Mouse (Mus musculus) forebrain, embryonic 12.5 days (tissue): ENCODE results near the gene Cacna1a. TPM values are rescaled to one million over a fixed set of nuclear protein-coding genes. Genes with fewer than 3 reads are reported as not detected.
A peak's percentile ranks its signal among the peaks of the same experiment; 100 is the strongest.

Experiments
- ATAC-seq: fragments of 200-750 bp; cut with Nextera tagmentation; 2 replicates; pipeline ENCODE4 v1.8.0; 2017; ENCODE audit warnings: moderate TSS enrichment; ENCODE audit not compliant: low FRiP score
- H3K27ac ChIP-seq: fragments of 300-500 bp; sonication (generic); 2 replicates; pipeline ENCODE4 v1.5.1; 2016; ENCODE audit warnings: mild to moderate bottlenecking
- H3K27me3 ChIP-seq: fragments of 300-500 bp; sonication (generic); 2 replicates; pipeline ENCODE4 v1.6.1; 2016; ENCODE audit warnings: mild to moderate bottlenecking
- H3K36me3 ChIP-seq: fragments of 300-500 bp; sonication (generic); replicated peaks from 2 replicates; pipeline ENCODE4 v1.6.1; 2016; ENCODE audit warnings: mild to moderate bottlenecking
- H3K4me1 ChIP-seq: fragments of 300-500 bp; sonication (generic); 2 replicates; pipeline ENCODE4 v1.6.1; 2016
- H3K4me2 ChIP-seq: fragments of 300-500 bp; sonication (generic); 2 replicates; pipeline ENCODE4 v1.6.1; 2016; ENCODE audit warnings: mild to moderate bottlenecking, moderate library complexity
- H3K4me3 ChIP-seq: fragments of 300-500 bp; sonication (generic); replicated peaks from 2 replicates; pipeline ENCODE4 v1.5.1; 2016; ENCODE audit warnings: mild to moderate bottlenecking
- H3K9ac ChIP-seq: fragments of 300-500 bp; sonication (generic); 2 replicates; pipeline ENCODE4 v1.6.1; 2016; ENCODE audit warnings: mild to moderate bottlenecking
- H3K9me3 ChIP-seq: fragments of 300-500 bp; sonication (generic); 2 replicates; pipeline ENCODE4 v1.6.1; 2016
- WGBS: fragments of 180-500 bp; shearing (Covaris S2); methylation state at CpG from one replicate; pipeline ENCODE4 v1.1.7; 2016; 5-methylcytosine and 5-hydroxymethylcytosine counted together
- polyA plus RNA-seq: library from polyadenylated mRNA; unstranded; fragments of >200 nt; fragmentation: Nextera tagmentation; extraction: Ambion mirVana; gene quantifications from 2 replicates; pipeline ENCODE4 v1.2.1, GENCODE M21; 2016

The Cacna1a gene
- polyA plus RNA-seq, 1 experiment from 2014 or later = 11.5 TPM

- peaks cover 47% of the 10 kb centered on the region for H3K27me3 ChIP-seq
- no peak for ATAC-seq
These were observed 169.7 kb downstream of the Cacna1a start for GRCm38 (mm10) chr8:84557936-84558335.

GRCm38 (mm10) chr8:84559121-84559604 lies 170.9 kb downstream of the Cacna1a start:
- H3K27ac ChIP-seq = no peak overlapping the region
- H3K27me3 ChIP-seq = peaks cover 47% of the 10 kb centered on the region
- H3K4me3 ChIP-seq = peak overlapping the region; percentile 48
- H3K36me3 ChIP-seq = no peaks in the 10 kb centered on the region
- 0 out of 2 replicates have a peak, but pooled peaks have one; percentile 27 for ATAC-seq
- H3K4me1 ChIP-seq = peaks cover 14% of the 10 kb centered on the region
- under 1% methylated on average over 72 of the region's 84 CpGs for WGBS
- H3K9me3 ChIP-seq = no peaks in the 10 kb centered on the region
- H3K4me2 ChIP-seq = peak overlapping the region; percentile 68
- H3K9ac ChIP-seq = peak overlapping the region; percentile 42

More at GRCm38 (mm10) chr8:84557936-84558335, 169.7 kb downstream of the Cacna1a start:
- Histone ChIP-seq H3K4me1 (peaks cover 12% of the 10 kb centered on the region), H3K4me2 (no peak overlapping the region), H3K9me3 (no peaks in the 10 kb centered on the region), H3K9ac (no peak overlapping the region), H3K36me3 (no peaks in the 10 kb centered on the region), H3K27ac (no peak overlapping the region), H3K4me3 (no peak overlapping the region)
- 75% methylated on average over 4 of the region's 4 CpGs for WGBS

GRCm38 (mm10) chr8:84561698-84562097 lies 173.5 kb downstream of the Cacna1a start:
- no peak overlapping the region for H3K4me3 ChIP-seq
- no peak overlapping the region for H3K9ac ChIP-seq
- no peaks in the 10 kb centered on the region for H3K9me3 ChIP-seq
- peaks cover 7% of the 10 kb centered on the region; the same call in 1 of the 2 replicates for H3K36me3 ChIP-seq
- H3K27ac ChIP-seq = no peak overlapping the region
- peaks cover 13% of the 10 kb centered on the region for H3K4me1 ChIP-seq
- H3K27me3 ChIP-seq = peaks cover 37% of the 10 kb centered on the region
- 84% methylated on average over 4 of the region's 4 CpGs for WGBS
- no peak for ATAC-seq
- H3K4me2 ChIP-seq = no peak overlapping the region

GRCm38 (mm10) chr8:84564042-84564441 lies 175.8 kb downstream of the Cacna1a start:
- Histone ChIP-seq H3K4me1 (peaks cover 7% of the 10 kb centered on the region), H3K36me3 (peaks cover 12% of the 10 kb centered on the region; the same call in 1 of the 2 replicates), H3K4me2 (no peak overlapping the region), H3K27me3 (peaks cover 13% of the 10 kb centered on the region), H3K27ac (no peak overlapping the region), H3K9ac (no peak overlapping the region), H3K9me3 (no peaks in the 10 kb centered on the region), H3K4me3 (no peak overlapping the region)
- 82% methylated on average over 1 of the region's 1 CpGs for WGBS
- no peak for ATAC-seq

GRCm38 (mm10) chr8:84565577-84566360 lies 177.5 kb downstream of the Cacna1a start:
- Histone ChIP-seq H3K9ac (no peak overlapping the region), H3K4me1 (peaks cover 6% of the 10 kb centered on the region; the same call in 1 of the 2 replicates), H3K27ac (no peak overlapping the region), H3K36me3 (peaks cover 12% of the 10 kb centered on the region; the same call in 1 of the 2 replicates), H3K4me2 (no peak overlapping the region), H3K4me3 (no peak overlapping the region), H3K9me3 (no peaks in the 10 kb centered on the region), H3K27me3 (no peaks in the 10 kb centered on the region)
- 89% methylated on average over 25 of the region's 25 CpGs for WGBS
- no peak for ATAC-seq

GRCm38 (mm10) chr8:84566816-84567413 lies 178.7 kb downstream of the Cacna1a start:
- H3K27me3 ChIP-seq = no peaks in the 10 kb centered on the region
- no peak overlapping the region for H3K9ac ChIP-seq
- WGBS = 86% methylated on average over 12 of the region's 12 CpGs
- no peak overlapping the region for H3K27ac ChIP-seq
- ATAC-seq = no peak
- peaks cover 12% of the 10 kb centered on the region for H3K36me3 ChIP-seq
- H3K4me3 ChIP-seq = no peak overlapping the region
- no peak overlapping the region for H3K4me2 ChIP-seq
- H3K9me3 ChIP-seq = no peaks in the 10 kb centered on the region
- peaks cover 6% of the 10 kb centered on the region; the same call in 1 of the 2 replicates for H3K4me1 ChIP-seq

- Histone ChIP-seq H3K4me2 (no peak overlapping the region), H3K27me3 (no peaks in the 10 kb centered on the region), H3K27ac (no peak overlapping the region), H3K9ac (no peak overlapping the region), H3K4me3 (no peak overlapping the region), H3K4me1 (peaks cover 6% of the 10 kb centered on the region; the same call in 1 of the 2 replicates), H3K9me3 (no peaks in the 10 kb centered on the region), H3K36me3 (peaks cover 12% of the 10 kb centered on the region)
- 81% methylated on average over 19 of the region's 19 CpGs for WGBS
- no peak for ATAC-seq
These were observed 179.3 kb downstream of the Cacna1a start for GRCm38 (mm10) chr8:84567541-84567940.

- Histone ChIP-seq H3K36me3 (peaks cover 12% of the 10 kb centered on the region), H3K4me1 (peaks cover 6% of the 10 kb centered on the region; the same call in 1 of the 2 replicates), H3K4me2 (no peak overlapping the region), H3K9ac (no peak overlapping the region), H3K4me3 (no peak overlapping the region), H3K9me3 (no peaks in the 10 kb centered on the region), H3K27ac (no peak overlapping the region), H3K27me3 (no peaks in the 10 kb centered on the region)
- 89% methylated on average over 8 of the region's 8 CpGs for whole genome bisulfite sequencing
- ATAC-seq = no peak
These were observed 180.5 kb downstream of the Cacna1a start for GRCm38 (mm10) chr8:84568737-84569136.

GRCm38 (mm10) chr8:84569921-84570673 lies 181.9 kb downstream of the Cacna1a start:
- H3K27me3 ChIP-seq = no peaks in the 10 kb centered on the region
- H3K4me3 ChIP-seq = no peak overlapping the region
- no peaks in the 10 kb centered on the region for H3K9me3 ChIP-seq
- H3K36me3 ChIP-seq = peaks cover 12% of the 10 kb centered on the region
- WGBS = 47% methylated on average over 25 of the region's 25 CpGs
- no peak overlapping the region for H3K9ac ChIP-seq
- H3K4me2 ChIP-seq = no peak overlapping the region
- no peak overlapping the region for H3K27ac ChIP-seq
- no peak for ATAC-seq
- H3K4me1 ChIP-seq = peaks cover 2% of the 10 kb centered on the region; the same call in 1 of the 2 replicates

- H3K9ac ChIP-seq = no peak overlapping the region
- H3K4me3 ChIP-seq = no peak overlapping the region
- no peak overlapping the region for H3K27ac ChIP-seq
- no peaks in the 10 kb centered on the region for H3K36me3 ChIP-seq
- no peaks in the 10 kb centered on the region for H3K9me3 ChIP-seq
- H3K4me1 ChIP-seq = no peaks in the 10 kb centered on the region
- WGBS = 92% methylated on average over 4 of the region's 4 CpGs
- no peak overlapping the region for H3K4me2 ChIP-seq
- no peak for ATAC-seq
- H3K27me3 ChIP-seq = no peaks in the 10 kb centered on the region
These were observed 189.2 kb downstream of the Cacna1a start for GRCm38 (mm10) chr8:84577432-84577831.

GRCm38 (mm10) chr8:84579595-84579994 lies 191.4 kb downstream of the Cacna1a start:
- Histone ChIP-seq H3K4me2 (no peak overlapping the region), H3K36me3 (no peaks in the 10 kb centered on the region), H3K4me3 (no peak overlapping the region), H3K27me3 (no peaks in the 10 kb centered on the region), H3K27ac (no peak overlapping the region), H3K9me3 (no peaks in the 10 kb centered on the region), H3K9ac (no peak overlapping the region), H3K4me1 (no peaks in the 10 kb centered on the region)
- 15% methylated on average over 3 of the region's 3 CpGs for WGBS
- ATAC-seq = 0 out of 2 replicates have a peak, but pooled peaks have one; percentile 31

GRCm38 (mm10) chr8:84585311-84585710 lies 197.1 kb downstream of the Cacna1a start:
- Histone ChIP-seq H3K27me3 (no peaks in the 10 kb centered on the region), H3K9me3 (no peaks in the 10 kb centered on the region), H3K36me3 (no peaks in the 10 kb centered on the region), H3K4me2 (no peak overlapping the region), H3K9ac (no peak overlapping the region), H3K4me1 (no peaks in the 10 kb centered on the region), H3K4me3 (no peak overlapping the region), H3K27ac (no peak overlapping the region)
- 45% methylated on average over 1 of the region's 1 CpGs for WGBS
- no peak for ATAC-seq
